Mouse (Mus musculus): Measurements from ENCODE around the gene Yif1a.
"Not testable (repeated sequence)": the region's sequence is repeated elsewhere in the genome, so short reads cannot be mapped to it uniquely, and the experiment has no call there.

Yif1a gene

GRCm38 (mm10) chr19:5083961-5084833 is 4.1 kb upstream of the Yif1a start:
- CTCF ChIA-PET: interaction anchor here (0.5 kb wide), 1 partner anchor 106 kb away, joined by 16 read pairs; no protein-coding TSS in a partner anchor

- CTCF ChIA-PET: no interaction called here
Observed at GRCm38 (mm10) chr19:5084834-5085144, 3.5 kb upstream of the Yif1a start.

- CTCF ChIA-PET: no interaction called here
Observed at GRCm38 (mm10) chr19:5085145-5085863, 3.0 kb upstream of the Yif1a start, which contains the start of gene Tmem151a. TSS of gene Tmem151a (minus strand) at chr19:5085531.

- CTCF ChIA-PET: not testable (repeated sequence)
Observed at GRCm38 (mm10) chr19:5086533-5086932, 1.8 kb upstream of the Yif1a start.

- CTCF ChIA-PET: interaction anchor here (0.5 to 0.9 kb wide), 3 partner anchors 13 to 1751 kb away, joined by 3 to 7 read pairs (median 4); no protein-coding TSS in a partner anchor
Observed at GRCm38 (mm10) chr19:5089324-5089723, 986 bp downstream of the Yif1a start.

- CTCF ChIA-PET: no interaction called here
Observed at GRCm38 (mm10) chr19:5092083-5092482, 3.7 kb downstream of the Yif1a start.

GRCm38 (mm10) chr19:5093481-5094242 is 5.3 kb downstream of the Yif1a start:
- CTCF ChIA-PET: no interaction called here

GRCm38 (mm10) chr19:5094243-5094632 is 5.9 kb downstream of the Yif1a start:
- CTCF ChIA-PET: no interaction called here

GRCm38 (mm10) chr19:5094746-5095417 is 6.5 kb downstream of the Yif1a start:
- CTCF ChIA-PET: no interaction called here

GRCm38 (mm10) chr19:5095887-5096474 is 7.6 kb downstream of the Yif1a start:
- CTCF ChIA-PET: no interaction called here

GRCm38 (mm10) chr19:5097521-5098362 is 9.4 kb downstream of the Yif1a start:
- CTCF ChIA-PET: interaction anchor here (0.5 to 0.6 kb wide), 4 partner anchors 66 to 1215 kb away, joined by 3 to 9 read pairs (median 4); no protein-coding TSS in a partner anchor

GRCm38 (mm10) chr19:5098363-5099143 is 10.2 kb downstream of the Yif1a start, which contains the start of gene Cnih2:
TSS of gene Cnih2 (minus strand) at chr19:5098521.
- CTCF ChIA-PET: interaction anchor here (1.3 kb wide), 1 partner anchor 44 kb away, joined by 3 read pairs; no protein-coding TSS in a partner anchor

- CTCF ChIA-PET: no interaction called here
Observed at GRCm38 (mm10) chr19:5106074-5106473, 17.7 kb downstream of the Yif1a start.

- CTCF ChIA-PET: no interaction called here
Observed at GRCm38 (mm10) chr19:5106731-5107191, 18.4 kb downstream of the Yif1a start, which contains the start of gene Rab1b. TSS of gene Rab1b (minus strand) at chr19:5107072.

- CTCF ChIA-PET: interaction anchor here (0.6 kb wide), 1 partner anchor 319 kb away, joined by 3 read pairs; no protein-coding TSS in a partner anchor
Observed at GRCm38 (mm10) chr19:5107556-5108270, 19.4 kb downstream of the Yif1a start.

- CTCF ChIA-PET: interaction anchor here (0.6 kb wide), 1 partner anchor 319 kb away, joined by 3 read pairs; no protein-coding TSS in a partner anchor
Observed at GRCm38 (mm10) chr19:5108271-5108575, 19.9 kb downstream of the Yif1a start.

- CTCF ChIA-PET: interaction anchor here (0.6 to 1.2 kb wide), 2 partner anchors 32 to 318 kb away, joined by 3 read pairs; no protein-coding TSS in a partner anchor
Observed at GRCm38 (mm10) chr19:5108702-5109101, 20.4 kb downstream of the Yif1a start.

Measured in spleen, embryonic (tissue).